Mouse (Mus musculus): ENCODE measurements around the gene Wbp4.
"Not testable (repeated sequence)": the region's sequence is repeated elsewhere in the genome, so short reads cannot be mapped to it uniquely, and the experiment has no call there.

Wbp4 gene

GRCm38 (mm10) chr14:79460988-79461387 is 20.3 kb downstream of the Wbp4 start:
- no peak for DNase-seq (ENCODE audit: low read depth in 2 of 2, low spot score in 2 of 2)

GRCm38 (mm10) chr14:79460401-79460800 is 20.9 kb downstream of the Wbp4 start:
- DNase-seq (ENCODE audit: low read depth in 2 of 2, low spot score in 2 of 2): no peak

- not testable (repeated sequence) for DNase-seq (ENCODE audit: low read depth in 2 of 2, low spot score in 2 of 2)
Observed at GRCm38 (mm10) chr14:79452591-79452934, 28.8 kb downstream of the Wbp4 start.

GRCm38 (mm10) chr14:79451681-79452590 is 29.4 kb downstream of the Wbp4 start, which contains the start of gene Kbtbd6:
Gene Kbtbd6, plus strand, starts transcription at chr14:79451835.
- DNase-seq (ENCODE audit: low read depth in 2 of 2, low spot score in 2 of 2): peak; percentile 50 to 65

- DNase-seq (ENCODE audit: low read depth in 2 of 2, low spot score in 2 of 2): no peak
Observed at GRCm38 (mm10) chr14:79445055-79445620, 36.2 kb downstream of the Wbp4 start.

GRCm38 (mm10) chr14:79444601-79445000 is 36.7 kb downstream of the Wbp4 start:
- DNase-seq (ENCODE audit: low read depth in 2 of 2, low spot score in 2 of 2): no peak

GRCm38 (mm10) chr14:79441441-79441840 is 39.9 kb downstream of the Wbp4 start:
- no peak for DNase-seq (ENCODE audit: low read depth in 2 of 2, low spot score in 2 of 2)

GRCm38 (mm10) chr14:79440655-79441054 is 40.7 kb downstream of the Wbp4 start:
- no peak for DNase-seq (ENCODE audit: low read depth in 2 of 2, low spot score in 2 of 2)

- no peak for DNase-seq (ENCODE audit: low read depth in 2 of 2, low spot score in 2 of 2)
Observed at GRCm38 (mm10) chr14:79434068-79434467, 47.3 kb downstream of the Wbp4 start.

- not testable (repeated sequence) for DNase-seq (ENCODE audit: low read depth in 2 of 2, low spot score in 2 of 2)
Observed at GRCm38 (mm10) chr14:79426730-79427365, 54.5 kb downstream of the Wbp4 start.

- peak; percentile 92 to 94 for DNase-seq (ENCODE audit: low read depth in 2 of 2, low spot score in 2 of 2)
Observed at GRCm38 (mm10) chr14:79425979-79426729, 55.2 kb downstream of the Wbp4 start, which contains the start of gene Kbtbd7. Gene Kbtbd7, plus strand, starts transcription at chr14:79426511.

- DNase-seq (ENCODE audit: low read depth in 2 of 2, low spot score in 2 of 2): no peak
Observed at GRCm38 (mm10) chr14:79420083-79420685, 61.1 kb downstream of the Wbp4 start.

GRCm38 (mm10) chr14:79413121-79413520 is 68.2 kb downstream of the Wbp4 start:
- no peak for DNase-seq (ENCODE audit: low read depth in 2 of 2, low spot score in 2 of 2)

GRCm38 (mm10) chr14:79410662-79411061 is 70.7 kb downstream of the Wbp4 start:
- no peak for DNase-seq (ENCODE audit: low read depth in 2 of 2, low spot score in 2 of 2)

Measured in CD8-positive naive resting alpha-beta T cell, adult 2 months (primary cell).